Mouse (Mus musculus): ENCODE data around the gene Sgsm3. TPM values are rescaled to one million over a fixed set of nuclear protein-coding genes. Genes with fewer than 3 reads are reported as not detected.

Sgsm3 gene
- total and polyA plus RNA-seq, 2 experiments from 2014 or later = 7.8 to 35.6 TPM

- ATAC-seq (ENCODE audit: insufficient read depth, low read depth) = no peak
- no peaks in the 10 kb centered on the region for H3K36me3 ChIP-seq (replicated peaks; ENCODE audit: control insufficient read depth, insufficient read depth, low read length)
- H3K4me1 ChIP-seq (ENCODE audit: control insufficient read depth, insufficient read depth) = no peaks in the 10 kb centered on the region
- H3K27ac ChIP-seq (ENCODE audit: low read depth) = no peak overlapping the region
- no peak overlapping the region for H3K4me3 ChIP-seq (ENCODE audit: low read depth, low read length)
- TF ChIP-seq EP300 (IDR thresholded peaks at IDR 0.05; ENCODE audit: low read depth) = no peak
- no peak for TF ChIP-seq CTCF (IDR thresholded peaks at IDR 0.05; ENCODE audit: low read depth)
- WGBS = 88% methylated on average over 5 of the region's 5 CpGs
- DNase-seq (ENCODE audit: low spot score) = no peak
- no peaks in the 10 kb centered on the region for H3K27me3 ChIP-seq (ENCODE audit: control insufficient read depth, insufficient read depth, low read length)
- no peak overlapping the region for H3K9ac ChIP-seq (replicated peaks; ENCODE audit: low read depth, low read length)
- no peak overlapping the region for H3K4me2 ChIP-seq (ENCODE audit: low read depth, low read length)
- H3K9me3 ChIP-seq (replicated peaks; ENCODE audit: control insufficient read depth, low read length) = no peaks in the 10 kb centered on the region
Observed at GRCm38 (mm10) chr15:81052491-81052890, 74.9 kb downstream of the Sgsm3 start.

DNA sequence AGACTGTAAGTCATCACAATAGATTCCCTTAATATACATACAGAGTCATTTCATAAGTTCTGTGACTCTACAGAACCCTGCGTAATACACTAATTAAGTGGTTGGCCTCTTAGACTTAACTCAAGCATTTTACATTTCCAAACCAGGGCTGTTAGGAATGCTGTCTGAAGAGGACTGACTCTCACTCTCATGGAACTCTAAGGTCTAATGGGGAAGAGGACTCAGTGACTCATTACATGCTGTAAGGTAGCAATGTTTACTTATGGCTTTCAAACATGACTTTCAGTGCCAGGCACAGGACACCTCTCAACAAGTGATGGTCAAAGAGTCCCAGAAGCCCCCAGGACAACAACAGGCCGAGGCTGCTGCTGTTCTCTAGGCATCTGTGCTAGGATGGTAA lies 77.9 kb downstream of the Sgsm3 start:
- H3K9ac ChIP-seq (replicated peaks; ENCODE audit: low read depth, low read length) = no peak overlapping the region
- no peak overlapping the region for H3K4me3 ChIP-seq (ENCODE audit: low read depth, low read length)
- H3K36me3 ChIP-seq (replicated peaks; ENCODE audit: control insufficient read depth, insufficient read depth, low read length) = no peaks in the 10 kb centered on the region
- no peak overlapping the region for H3K27ac ChIP-seq (ENCODE audit: low read depth)
- TF ChIP-seq EP300 (IDR thresholded peaks at IDR 0.05; ENCODE audit: low read depth) (no peak), CTCF (IDR thresholded peaks at IDR 0.05; ENCODE audit: low read depth) (no peak)
- WGBS = 90% methylated on average over 2 of the region's 2 CpGs
- H3K4me1 ChIP-seq (ENCODE audit: control insufficient read depth, insufficient read depth) = no peaks in the 10 kb centered on the region
- ATAC-seq (ENCODE audit: insufficient read depth, low read depth) = no peak
- no peak overlapping the region for H3K4me2 ChIP-seq (ENCODE audit: low read depth, low read length)
- no peaks in the 10 kb centered on the region for H3K9me3 ChIP-seq (replicated peaks; ENCODE audit: control insufficient read depth, low read length)
- no peak for DNase-seq (ENCODE audit: low spot score)
- no peaks in the 10 kb centered on the region for H3K27me3 ChIP-seq (ENCODE audit: control insufficient read depth, insufficient read depth, low read length)

DNA sequence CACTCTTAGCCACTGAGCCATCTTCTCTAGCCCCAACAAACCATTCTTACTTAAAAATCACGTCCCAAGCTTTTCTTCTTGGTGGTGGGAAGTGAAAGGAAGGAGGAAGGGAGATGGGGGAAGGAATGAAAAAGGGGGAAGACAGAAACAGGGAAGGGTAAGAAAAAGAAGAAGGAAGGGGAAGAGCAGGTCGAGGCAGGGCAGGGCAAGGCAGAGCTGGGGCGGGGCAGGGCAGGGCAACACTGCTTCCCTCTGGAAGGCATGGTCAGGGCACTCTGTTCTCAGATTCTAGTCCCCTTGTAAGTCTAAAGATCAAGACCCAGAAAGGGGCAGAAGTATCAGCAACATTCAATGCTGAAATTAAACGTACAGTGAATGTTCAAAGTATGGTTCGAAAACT lies 80.2 kb downstream of the Sgsm3 start:
- DNase-seq (ENCODE audit: low spot score) (no peak), ATAC-seq (ENCODE audit: insufficient read depth, low read depth) (no peak)
- H3K27ac ChIP-seq (ENCODE audit: low read depth) = no peak overlapping the region
- no peaks in the 10 kb centered on the region for H3K9me3 ChIP-seq (replicated peaks; ENCODE audit: control insufficient read depth, low read length)
- no peak overlapping the region for H3K9ac ChIP-seq (replicated peaks; ENCODE audit: low read depth, low read length)
- H3K4me1 ChIP-seq (ENCODE audit: control insufficient read depth, insufficient read depth) = peaks cover 8% of the 10 kb centered on the region
- no peaks in the 10 kb centered on the region for H3K36me3 ChIP-seq (replicated peaks; ENCODE audit: control insufficient read depth, insufficient read depth, low read length)
- no peak overlapping the region for H3K4me3 ChIP-seq (ENCODE audit: low read depth, low read length)
- no peak for TF ChIP-seq EP300 (IDR thresholded peaks at IDR 0.05; ENCODE audit: low read depth)
- no peak for TF ChIP-seq CTCF (IDR thresholded peaks at IDR 0.05; ENCODE audit: low read depth)
- WGBS = 91% methylated on average over 5 of the region's 5 CpGs
- no peaks in the 10 kb centered on the region for H3K27me3 ChIP-seq (ENCODE audit: control insufficient read depth, insufficient read depth, low read length)
- no peak overlapping the region for H3K4me2 ChIP-seq (ENCODE audit: low read depth, low read length)

DNA sequence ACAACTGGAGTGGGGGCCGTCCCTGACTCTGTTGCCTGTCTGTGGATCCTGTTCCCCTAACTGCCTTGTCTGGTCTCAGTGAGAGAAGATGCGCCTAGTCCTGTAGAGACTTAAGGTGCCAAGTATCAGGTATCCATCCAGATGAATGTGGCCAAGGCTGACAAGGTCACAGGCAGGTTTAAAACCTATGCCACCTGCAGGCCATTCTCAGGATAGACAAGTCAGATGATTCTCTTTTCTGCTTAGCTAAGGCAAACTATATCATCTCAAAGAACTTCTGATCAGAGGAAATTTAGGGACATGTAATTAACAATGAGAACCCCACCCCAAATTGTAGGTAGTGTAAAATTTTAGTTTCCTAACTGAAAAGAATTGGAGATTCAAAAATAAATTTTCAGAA lies 83.4 kb downstream of the Sgsm3 start:
- Histone ChIP-seq H3K36me3 (replicated peaks; ENCODE audit: control insufficient read depth, insufficient read depth, low read length) (no peaks in the 10 kb centered on the region), H3K4me2 (ENCODE audit: low read depth, low read length) (no peak overlapping the region), H3K4me1 (ENCODE audit: control insufficient read depth, insufficient read depth) (peaks cover 19% of the 10 kb centered on the region), H3K27ac (ENCODE audit: low read depth) (no peak overlapping the region), H3K9me3 (replicated peaks; ENCODE audit: control insufficient read depth, low read length) (no peaks in the 10 kb centered on the region), H3K9ac (replicated peaks; ENCODE audit: low read depth, low read length) (no peak overlapping the region), H3K4me3 (ENCODE audit: low read depth, low read length) (no peak overlapping the region), H3K27me3 (ENCODE audit: control insufficient read depth, insufficient read depth, low read length) (0 out of 2 replicates have a peak, but pooled peaks cover 4% of the 10 kb centered on the region)
- ATAC-seq (ENCODE audit: insufficient read depth, low read depth) (no peak), DNase-seq (ENCODE audit: low spot score) (no peak)
- TF ChIP-seq CTCF (IDR thresholded peaks at IDR 0.05; ENCODE audit: low read depth) (no peak), EP300 (IDR thresholded peaks at IDR 0.05; ENCODE audit: low read depth) (no peak)
- 96% methylated on average over 2 of the region's 2 CpGs for WGBS

Small RNAs within 50 kb of the gene (microRNA-seq; reads per million reads assigned to microRNA genes)
- gene Mir5113 = 14.8 reads per million, percentile 34 among the genes with 10 or more reads in this experiment

Other genes starting within 250 kb of the Sgsm3 start
- gene Adsl, start 29.3 kb upstream of the Sgsm3 start, total RNA-seq (2014; rRNA removed; ENCODE audit: low replicate concordance) = 148 and 149 TPM in 2 replicates
- 156 and 159 TPM in 2 replicates for gene Adsl, start 29.3 kb upstream of the Sgsm3 start, polyA plus RNA-seq (2015; fragmentation: Nextera tagmentation; extraction: Ambion mirVana)
- gene Mrtfa, start 213.0 kb downstream of the Sgsm3 start, total RNA-seq (2014; rRNA removed; ENCODE audit: low replicate concordance) = 11.4 and 26.0 TPM in 2 replicates
- gene Mrtfa, start 213.0 kb downstream of the Sgsm3 start, polyA plus RNA-seq (2015; fragmentation: Nextera tagmentation; extraction: Ambion mirVana) = 4.9 and 5.8 TPM in 2 replicates